Mouse (Mus musculus) heart, embryonic 14.5 days (tissue): ENCODE results near the gene F2rl3. TPM values are rescaled to one million over a fixed set of nuclear protein-coding genes. Genes with fewer than 3 reads are reported as not detected.

Source experiments
- ATAC-seq: fragments of 200-750 bp; cut with Nextera tagmentation; 2 replicates; pipeline ENCODE4 v1.8.0; 2017; ENCODE audit warnings: low read depth, moderate TSS enrichment; ENCODE audit not compliant: insufficient number of reproducible peaks, insufficient read depth, low FRiP score
- H3K27ac ChIP-seq, 2 experiments: fragments of 200-500 bp in 1 of 2; fragments of 300-500 bp in 1 of 2; sonication (generic) in 1 of 2; replicated peaks in 1 of 2; 2 replicates each; pipeline ENCODE4 v1.5.1; 2012 to 2014; ENCODE audit warnings: low read depth in 2 of 2, low read length in 2 of 2, control low read depth in 1 of 2, mild to moderate bottlenecking in 1 of 2, mixed read lengths in 1 of 2; ENCODE audit not compliant: control insufficient read depth in 1 of 2, insufficient read depth in 1 of 2
- H3K27me3 ChIP-seq: fragments of 300-500 bp; sonication (generic); 2 replicates; pipeline ENCODE4 v1.6.1; 2014; ENCODE audit warnings: mild to moderate bottlenecking, low read length, control low read depth; ENCODE audit not compliant: control insufficient read depth, insufficient read depth
- H3K36me3 ChIP-seq: fragments of 300-500 bp; sonication (generic); 2 replicates; pipeline ENCODE4 v1.6.1; 2014; ENCODE audit warnings: mild to moderate bottlenecking, control low read depth, low read length, mixed read lengths; ENCODE audit not compliant: control insufficient read depth, insufficient read depth
- H3K4me1 ChIP-seq, 2 experiments: fragments of 200-500 bp in 1 of 2; fragments of 300-500 bp in 1 of 2; sonication (generic) in 1 of 2; 2 replicates each; pipeline ENCODE4 v1.6.1; 2012 to 2014; ENCODE audit warnings: low read length in 2 of 2, control low read depth in 1 of 2, mixed read lengths in 1 of 2; ENCODE audit not compliant: control insufficient read depth in 2 of 2, insufficient read depth in 2 of 2
- H3K4me2 ChIP-seq: fragments of 300-500 bp; sonication (generic); 2 replicates; pipeline ENCODE4 v1.6.1; 2014; ENCODE audit warnings: mild to moderate bottlenecking, low read length
- H3K4me3 ChIP-seq, 2 experiments: fragments of 200-500 bp in 1 of 2; fragments of 300-500 bp in 1 of 2; sonication (generic) in 1 of 2; 2 replicates each; pipeline ENCODE4 v1.5.1; 2012 to 2014; ENCODE audit warnings: low read length in 2 of 2, mild to moderate bottlenecking in 2 of 2, control low read depth in 1 of 2, low read depth in 1 of 2, moderate library complexity in 1 of 2; ENCODE audit not compliant: control insufficient read depth in 1 of 2, insufficient read depth in 1 of 2
- H3K9ac ChIP-seq: fragments of 300-500 bp; sonication (generic); 2 replicates; pipeline ENCODE4 v1.6.1; 2014; ENCODE audit warnings: mild to moderate bottlenecking, low read length
- H3K9me3 ChIP-seq: fragments of 300-500 bp; sonication (generic); 2 replicates; pipeline ENCODE4 v1.6.1; 2016; ENCODE audit warnings: low read length, control low read depth; ENCODE audit not compliant: control insufficient read depth
- WGBS: fragments of 180-500 bp; shearing (Covaris S2); extraction: QIAGEN DNeasy Blood & Tissue Kit; methylation state at CpG from one replicate; pipeline ENCODE4 v1.1.7; 2014; 5-methylcytosine and 5-hydroxymethylcytosine counted together
- polyA plus RNA-seq: library from polyadenylated mRNA; unstranded; fragments of >200 nt; fragmentation: Nextera tagmentation; extraction: Ambion mirVana; gene quantifications from 2 replicates; pipeline ENCODE4 v1.2.1, GENCODE M21; 2014

Gene F2rl3
- polyA plus RNA-seq, 1 experiment from 2014 or later = 0.59 TPM

GRCm38 (mm10) chr8:72753781-72754180 lies 7.9 kb upstream of the F2rl3 start:
- Histone ChIP-seq H3K4me1 (no peaks in the 10 kb centered on the region), H3K27ac (no peak overlapping the region), H3K9me3 (no peaks in the 10 kb centered on the region), H3K4me3 (no peak overlapping the region), H3K9ac (no peak overlapping the region), H3K36me3 (peaks cover 97% of the 10 kb centered on the region), H3K27me3 (no peaks in the 10 kb centered on the region), H3K4me2 (no peak overlapping the region)
- no peak for ATAC-seq
- 79% methylated on average over 2 of the region's 2 CpGs for WGBS

GRCm38 (mm10) chr8:72756031-72756430 lies 5.6 kb upstream of the F2rl3 start:
- H3K4me2 ChIP-seq = no peak overlapping the region
- no peaks in the 10 kb centered on the region; a peak in 1 of 4 replicates for H3K4me1 ChIP-seq
- H3K9ac ChIP-seq = no peak overlapping the region
- no peak for ATAC-seq
- no peak overlapping the region for H3K4me3 ChIP-seq
- no peaks in the 10 kb centered on the region for H3K27me3 ChIP-seq
- no peak overlapping the region for H3K27ac ChIP-seq
- peaks cover 75% of the 10 kb centered on the region for H3K36me3 ChIP-seq
- H3K9me3 ChIP-seq = no peaks in the 10 kb centered on the region
- WGBS = 94% methylated on average over 2 of the region's 2 CpGs

GRCm38 (mm10) chr8:72756771-72757390 lies 4.8 kb upstream of the F2rl3 start:
- 93% methylated on average over 35 of the region's 35 CpGs for WGBS
- H3K36me3 ChIP-seq = peaks cover 67% of the 10 kb centered on the region
- no peaks in the 10 kb centered on the region for H3K27me3 ChIP-seq
- no peaks in the 10 kb centered on the region for H3K9me3 ChIP-seq
- ATAC-seq = no peak
- H3K9ac ChIP-seq = no peak overlapping the region
- peaks cover 0 to 3% of the 10 kb centered on the region in 2 experiments; a peak in 2 of 4 replicates for H3K4me1 ChIP-seq
- H3K4me2 ChIP-seq = no peak overlapping the region
- no peak overlapping the region for H3K4me3 ChIP-seq
- no peak overlapping the region for H3K27ac ChIP-seq

GRCm38 (mm10) chr8:72757426-72758195 lies 4.1 kb upstream of the F2rl3 start:
- H3K9me3 ChIP-seq = no peaks in the 10 kb centered on the region
- H3K27me3 ChIP-seq = no peaks in the 10 kb centered on the region
- H3K36me3 ChIP-seq = peaks cover 59% of the 10 kb centered on the region
- peaks cover 0 to 3% of the 10 kb centered on the region in 2 experiments; a peak in 2 of 4 replicates for H3K4me1 ChIP-seq
- H3K27ac ChIP-seq = no peak overlapping the region
- WGBS = 92% methylated on average over 15 of the region's 15 CpGs
- no peak overlapping the region for H3K9ac ChIP-seq
- no peak for ATAC-seq
- no peak overlapping the region for H3K4me2 ChIP-seq
- no peak overlapping the region for H3K4me3 ChIP-seq

GRCm38 (mm10) chr8:72758310-72758709 lies 3.4 kb upstream of the F2rl3 start:
- H3K4me1 ChIP-seq = peaks cover 0 to 3% of the 10 kb centered on the region in 2 experiments; a peak in 2 of 4 replicates
- H3K4me2 ChIP-seq = no peak overlapping the region
- no peak overlapping the region for H3K27ac ChIP-seq
- H3K27me3 ChIP-seq = no peaks in the 10 kb centered on the region
- no peaks in the 10 kb centered on the region for H3K9me3 ChIP-seq
- no peak overlapping the region for H3K4me3 ChIP-seq
- H3K36me3 ChIP-seq = peaks cover 52% of the 10 kb centered on the region
- ATAC-seq = no peak
- H3K9ac ChIP-seq = no peak overlapping the region

GRCm38 (mm10) chr8:72760216-72760615 lies 1.5 kb upstream of the F2rl3 start:
- no peak for ATAC-seq
- Histone ChIP-seq H3K9me3 (no peaks in the 10 kb centered on the region), H3K4me2 (no peak overlapping the region), H3K27me3 (no peaks in the 10 kb centered on the region), H3K27ac (no peak overlapping the region), H3K36me3 (peaks cover 37% of the 10 kb centered on the region), H3K4me3 (no peak overlapping the region), H3K9ac (no peak overlapping the region), H3K4me1 (peaks cover 0 to 3% of the 10 kb centered on the region in 2 experiments; a peak in 2 of 4 replicates)
- WGBS = 84% methylated on average over 3 of the region's 3 CpGs

GRCm38 (mm10) chr8:72762306-72762705 lies 626 bp downstream of the F2rl3 start:
- H3K4me2 ChIP-seq = no peak overlapping the region
- no peaks in the 10 kb centered on the region for H3K27me3 ChIP-seq
- no peak overlapping the region for H3K9ac ChIP-seq
- peaks cover 0 to 4% of the 10 kb centered on the region in 2 experiments; a peak in 2 of 4 replicates for H3K4me1 ChIP-seq
- H3K36me3 ChIP-seq = peaks cover 16% of the 10 kb centered on the region
- WGBS = 87% methylated on average over 12 of the region's 12 CpGs
- H3K27ac ChIP-seq = no peak overlapping the region
- H3K9me3 ChIP-seq = no peaks in the 10 kb centered on the region
- no peak for ATAC-seq
- no peak overlapping the region for H3K4me3 ChIP-seq
